Mouse (Mus musculus) left cerebral cortex, postnatal 25 days (tissue): ENCODE results near the gene Slc16a10. TPM values are rescaled to one million over a fixed set of nuclear protein-coding genes. Genes with fewer than 3 reads are reported as not detected.
A peak's percentile ranks its signal among the peaks of the same experiment; 100 is the strongest.

Experiments
- DNase-seq, 2 experiments: peaks; one replicate each; pipeline ENCODE4 v3.0.0; 2022; ENCODE audit warnings: low spot score in 2 of 2, mixed read lengths in 1 of 2
- intact Hi-C: fragments of 180-260 bp; cut with DNase I; formaldehyde crosslinking; loops from one replicate; pipeline ENCODE4 v1.15.1; 2025
- total RNA-seq, 2 experiments: library from RNA; stranded (reverse); gene quantifications; 2 replicates each; pipeline ENCODE4 v1.2.3; 2021

The Slc16a10 gene
- total RNA-seq, 2 experiments from 2014 or later: 2.5 to 3.4 TPM

DNA sequence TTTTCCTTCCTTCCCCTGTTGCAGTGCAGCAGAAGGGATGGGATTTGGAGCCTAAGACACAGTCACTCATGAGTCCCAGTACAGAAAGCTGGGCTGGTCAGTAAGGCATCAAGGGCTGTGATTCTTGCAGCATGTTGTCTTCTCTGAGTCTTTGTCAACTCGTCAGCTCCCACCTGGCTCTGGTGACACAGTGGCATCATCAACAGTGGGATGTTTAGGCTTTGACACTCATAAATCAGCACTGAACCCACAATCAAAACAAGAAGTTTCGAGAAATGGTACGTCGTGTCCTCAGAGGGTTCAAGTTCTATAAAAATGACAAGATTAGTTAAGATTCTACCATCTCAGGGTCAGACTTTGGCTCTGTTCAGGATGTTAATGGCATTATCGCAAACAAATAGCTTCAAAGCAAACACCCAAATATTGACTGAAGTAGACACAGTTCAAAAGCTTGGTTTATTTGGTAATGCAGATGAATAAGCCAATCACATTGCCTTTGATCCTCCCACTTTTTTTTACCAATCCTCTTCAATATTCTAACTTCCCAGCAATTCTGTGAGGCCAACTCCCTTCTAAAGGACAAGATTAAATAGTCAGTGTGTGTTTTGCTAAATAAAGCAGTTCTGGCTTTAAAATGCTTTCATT, 23.2 kb downstream of the Slc16a10 start:
- intact Hi-C loops: no loop called here
- DNase-seq: no peak

DNA sequence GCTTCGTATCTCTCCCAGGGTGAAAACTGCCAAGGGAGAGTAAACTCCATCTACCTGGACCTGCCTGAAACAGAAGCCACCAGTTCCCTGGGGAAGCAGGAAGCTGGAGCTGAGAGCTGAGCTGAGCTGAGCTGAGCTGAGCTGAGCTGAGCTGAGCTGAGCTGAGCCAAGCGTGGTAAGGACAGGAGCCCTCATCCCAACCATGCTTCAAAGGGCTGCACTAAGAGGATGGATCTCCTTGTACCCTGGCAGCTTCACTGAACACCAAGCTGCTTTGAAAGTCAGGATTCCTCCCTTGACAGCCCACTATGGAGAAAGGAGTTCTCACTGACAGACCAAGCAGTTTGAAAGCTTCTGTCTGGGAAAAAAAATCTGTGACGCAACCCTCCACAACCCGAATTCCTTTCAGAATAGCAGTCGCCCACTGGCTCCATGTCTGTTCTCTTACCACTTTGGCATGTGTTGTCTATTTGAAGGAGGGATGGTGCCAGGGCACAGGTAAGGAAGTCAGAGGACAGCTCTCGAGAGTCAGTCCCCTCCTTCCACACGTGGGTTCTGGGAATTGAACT, 28.5 kb downstream of the Slc16a10 start:
- intact Hi-C loops: no loop called here

DNA sequence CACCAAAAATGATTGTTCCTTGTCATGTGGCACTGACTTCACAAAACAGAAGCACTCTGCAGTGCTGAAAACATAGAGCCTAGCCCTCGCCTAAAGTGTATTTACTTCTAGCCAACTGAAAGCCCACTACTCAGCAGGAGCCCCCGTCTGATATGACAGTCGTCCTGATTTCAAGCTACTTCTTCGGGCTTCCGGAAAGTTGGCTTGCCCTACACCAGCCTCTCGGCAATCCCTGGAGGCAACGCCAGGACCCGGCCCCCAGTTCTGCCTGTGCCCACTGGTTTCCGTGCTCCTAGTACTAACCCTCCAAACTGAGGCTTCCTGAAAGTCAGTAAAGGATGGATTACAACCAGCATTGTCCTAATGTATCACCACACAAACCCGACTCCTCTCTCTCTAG, 29.8 kb downstream of the Slc16a10 start:
- intact Hi-C loops: no loop called here
- DNase-seq: no peak

More for the DNA sequence above, 28.5 kb downstream of the Slc16a10 start:
- no peak for DNase-seq

DNA sequence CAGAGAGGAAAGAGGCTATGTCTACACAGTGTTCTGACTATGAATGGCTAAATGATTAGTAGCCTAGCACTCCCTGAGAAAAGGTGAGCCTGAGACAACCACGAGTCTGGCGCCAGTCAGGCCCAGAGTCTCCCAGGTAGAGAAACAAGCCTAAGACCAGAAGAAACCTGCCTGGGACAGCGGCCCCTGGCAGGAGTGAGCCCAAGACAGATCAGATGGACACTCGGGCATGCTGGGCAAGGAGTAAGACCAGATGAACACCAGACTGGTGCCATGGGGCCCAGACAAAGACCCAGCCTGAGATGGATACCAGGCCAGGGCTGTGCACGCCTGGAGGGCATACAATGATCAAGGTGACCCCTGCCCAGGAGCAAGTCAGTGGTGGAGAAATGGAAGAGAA, 32.5 kb downstream of the Slc16a10 start:
- intact Hi-C loops: no loop called here
- DNase-seq: no peak

DNA sequence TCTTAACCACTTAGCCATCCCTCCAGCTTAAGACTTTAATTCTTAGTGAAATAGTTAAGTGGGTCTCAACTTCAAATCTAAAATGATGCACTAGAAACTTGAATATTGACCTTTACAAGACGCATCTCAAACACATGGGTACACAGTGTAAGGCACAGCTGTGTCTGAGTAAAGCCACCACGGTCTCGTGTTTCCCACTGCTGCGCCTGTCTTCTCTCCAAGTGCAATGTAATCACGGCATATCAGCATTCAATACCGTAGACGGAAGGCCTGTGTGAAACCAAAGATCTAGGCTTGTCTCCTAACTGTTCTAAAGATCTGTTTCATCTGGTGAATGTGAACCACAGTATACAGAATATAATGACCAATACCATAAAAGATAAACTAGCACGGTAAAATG, 33.1 kb downstream of the Slc16a10 start:
- no peak for DNase-seq
- intact Hi-C loops: no loop called here

DNA sequence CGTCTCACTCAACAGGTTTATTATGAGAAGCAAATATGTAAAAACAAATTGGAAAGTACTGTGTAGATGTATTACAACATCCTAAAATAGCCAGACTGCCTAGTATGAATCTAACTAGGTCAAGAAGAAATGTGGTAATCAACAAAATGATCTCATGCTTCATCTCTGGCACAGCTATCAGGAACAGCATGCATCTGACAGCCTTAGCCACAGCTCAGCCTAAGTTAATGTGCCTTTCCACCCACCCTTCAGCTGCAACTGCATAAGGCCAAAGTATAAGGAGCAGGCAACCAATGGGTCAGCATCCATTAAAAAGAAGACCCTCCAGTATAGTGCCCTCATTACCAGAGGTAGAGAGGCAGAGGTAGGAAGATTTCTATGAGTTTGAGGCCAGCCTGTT, 34.1 kb downstream of the Slc16a10 start:
- peak; percentile 45 to 63 for DNase-seq
- intact Hi-C loops: no loop called here

DNA sequence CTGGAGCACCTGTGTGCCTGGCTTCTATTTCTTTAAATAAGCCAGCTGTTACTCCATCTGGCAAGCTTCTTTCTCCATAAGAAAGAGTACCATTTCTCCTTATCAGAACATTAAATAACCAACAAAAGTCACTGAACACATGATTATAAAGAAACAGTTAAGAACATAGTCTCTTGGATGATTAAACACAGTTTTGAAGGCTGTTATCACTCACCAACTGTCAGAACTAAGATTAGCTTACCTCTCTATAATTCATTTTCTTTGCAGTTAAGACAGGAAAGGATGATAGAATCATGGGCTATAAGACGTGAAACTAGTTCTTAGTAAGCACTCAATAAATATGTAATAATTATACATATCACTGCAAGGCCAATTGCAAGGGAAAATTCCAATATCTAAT, 36.9 kb downstream of the Slc16a10 start:
- DNase-seq: no peak
- intact Hi-C loops: no loop called here

DNA sequence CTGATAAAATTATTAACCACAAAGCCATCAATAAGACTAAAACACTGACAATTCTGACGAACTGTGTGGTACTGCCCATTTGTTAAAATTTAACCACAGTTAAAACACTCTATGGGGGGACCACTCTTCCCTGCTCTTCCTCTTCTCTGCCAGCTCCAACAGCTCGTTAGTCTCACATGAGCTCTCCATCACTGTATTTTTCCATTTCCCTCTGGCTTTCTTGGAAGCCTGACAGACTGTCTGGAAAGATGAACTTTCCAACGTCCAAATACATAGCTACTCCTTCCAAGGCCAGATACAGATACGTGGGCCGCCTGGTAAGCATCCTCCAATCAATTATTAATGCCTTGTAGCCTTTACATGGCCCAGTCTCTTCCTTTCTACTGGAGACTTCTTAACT, 38.3 kb downstream of the Slc16a10 start:
- intact Hi-C loops: no loop called here
- no peak for DNase-seq

DNA sequence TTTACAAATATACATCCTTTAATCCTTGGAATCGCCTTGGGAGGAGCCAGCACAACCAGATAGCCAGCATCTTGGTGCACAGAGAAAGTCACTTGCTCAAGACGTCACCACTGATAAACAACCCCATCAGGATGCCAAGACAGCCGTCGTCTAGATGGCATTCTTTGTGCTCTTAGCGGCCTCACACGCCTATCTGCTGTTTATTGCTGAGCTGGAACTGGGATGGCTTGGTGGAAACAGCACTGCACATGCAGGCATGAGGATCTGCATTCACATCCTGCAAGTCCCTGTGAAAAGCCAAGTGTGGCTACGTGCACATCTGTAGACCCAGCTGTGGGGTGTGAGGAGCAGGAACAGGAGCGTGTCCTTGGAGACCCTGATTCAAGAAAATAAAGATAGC, 39.1 kb downstream of the Slc16a10 start:
- no peak for DNase-seq
- intact Hi-C loops: no loop called here

DNA sequence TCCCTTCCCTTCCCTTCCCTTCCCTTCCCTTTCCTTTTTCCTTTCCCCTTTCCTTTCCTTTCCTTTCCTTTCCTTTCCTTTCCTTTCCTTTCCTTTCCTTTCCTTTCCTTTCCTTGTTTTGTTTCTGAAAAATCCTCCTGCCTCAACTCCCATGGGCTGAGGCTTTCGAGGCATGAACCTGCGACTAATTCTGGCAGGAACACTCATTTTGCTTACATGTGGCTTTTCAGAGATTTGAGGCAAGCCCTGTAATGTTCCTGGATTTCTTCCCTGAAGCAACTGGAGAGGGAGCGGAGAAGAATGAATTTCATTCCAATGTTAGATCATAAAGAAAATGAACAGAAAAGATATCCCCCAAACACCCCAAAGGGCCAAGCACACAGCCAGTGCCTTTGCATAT, 39.9 kb downstream of the Slc16a10 start:
- intact Hi-C loops: no loop called here
- no peak for DNase-seq

DNA sequence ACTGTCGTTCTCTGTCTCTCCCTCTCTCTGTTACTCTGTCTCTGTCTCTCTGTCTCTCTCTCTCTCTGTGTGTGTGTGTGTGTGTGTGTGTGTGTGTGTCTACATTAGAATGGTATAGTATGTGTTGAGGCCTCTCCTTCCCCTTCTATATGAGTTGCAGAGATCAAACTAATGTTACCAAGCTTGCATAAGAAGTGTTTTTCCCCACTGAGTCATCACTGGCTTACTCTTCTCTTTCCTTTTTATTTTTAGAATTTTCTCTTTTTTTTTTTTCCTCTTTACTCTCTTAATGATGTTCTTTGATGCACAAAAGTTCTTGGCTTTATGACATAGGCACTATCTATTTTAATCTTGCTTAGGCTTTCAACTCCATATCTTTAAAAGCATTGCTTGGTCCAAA, 43.6 kb downstream of the Slc16a10 start:
- DNase-seq: peak in 1 of 2 experiments; percentile 49
- intact Hi-C loops: no loop called here

DNA sequence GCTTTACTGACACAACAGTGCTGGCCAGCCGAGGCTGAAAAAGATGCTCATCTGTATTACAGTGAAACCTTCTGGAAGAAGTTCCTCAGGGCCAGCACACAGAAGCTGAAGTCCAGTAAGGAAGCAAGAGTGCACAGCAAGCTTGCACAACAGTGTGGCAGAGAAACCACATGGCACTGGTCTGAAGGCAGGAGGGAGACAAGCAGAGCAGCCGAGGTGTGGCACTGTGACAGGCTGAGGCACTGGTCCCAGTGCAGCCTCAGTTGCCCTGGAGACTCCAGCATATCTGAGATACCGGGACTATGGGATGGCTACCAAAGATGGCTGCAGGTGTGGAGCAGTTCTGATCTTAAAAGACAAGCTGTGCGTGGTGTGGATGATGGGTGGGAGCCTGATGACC, 44.5 kb downstream of the Slc16a10 start:
- intact Hi-C loops: no loop called here
- DNase-seq: no peak

DNA sequence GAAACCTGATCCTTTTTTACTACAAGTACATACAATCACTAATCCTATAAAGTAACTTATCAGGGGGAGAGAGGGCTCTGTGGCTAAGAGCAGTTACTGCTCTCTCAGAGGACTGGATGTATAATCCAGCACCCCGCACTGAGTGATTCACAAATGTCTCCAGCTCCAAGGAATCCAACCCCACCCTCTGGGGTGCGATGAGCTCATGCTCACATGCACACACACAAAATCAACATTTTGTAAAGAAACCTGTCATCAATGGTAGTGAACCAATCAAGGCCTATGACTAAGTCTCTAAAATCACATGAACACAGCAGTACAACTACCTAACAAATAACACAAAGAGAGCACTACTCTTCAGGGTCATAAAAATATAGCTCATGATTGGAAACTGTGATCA, 47.3 kb downstream of the Slc16a10 start:
- intact Hi-C loops: no loop called here
- DNase-seq: no peak

DNA sequence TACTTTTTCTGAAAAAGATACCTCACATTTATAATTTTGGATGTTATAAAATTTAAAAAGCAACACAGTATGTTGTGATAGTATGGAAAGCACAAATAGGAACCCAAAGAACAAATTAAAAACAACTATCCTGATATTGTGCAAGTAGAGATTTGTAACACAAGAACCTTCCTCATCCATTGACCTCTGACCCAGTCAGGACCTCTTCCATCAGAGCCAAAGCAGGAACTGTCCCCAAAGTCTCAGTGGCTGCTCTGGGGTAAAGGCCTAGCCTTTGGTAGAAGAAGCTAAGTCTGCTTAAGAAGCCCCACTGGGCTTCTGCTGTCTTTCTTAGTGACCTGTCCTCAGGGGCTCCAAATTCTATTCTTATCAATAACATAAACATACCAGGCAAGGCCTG, 48.5 kb downstream of the Slc16a10 start:
- intact Hi-C loops: no loop called here
- DNase-seq: no peak

DNA sequence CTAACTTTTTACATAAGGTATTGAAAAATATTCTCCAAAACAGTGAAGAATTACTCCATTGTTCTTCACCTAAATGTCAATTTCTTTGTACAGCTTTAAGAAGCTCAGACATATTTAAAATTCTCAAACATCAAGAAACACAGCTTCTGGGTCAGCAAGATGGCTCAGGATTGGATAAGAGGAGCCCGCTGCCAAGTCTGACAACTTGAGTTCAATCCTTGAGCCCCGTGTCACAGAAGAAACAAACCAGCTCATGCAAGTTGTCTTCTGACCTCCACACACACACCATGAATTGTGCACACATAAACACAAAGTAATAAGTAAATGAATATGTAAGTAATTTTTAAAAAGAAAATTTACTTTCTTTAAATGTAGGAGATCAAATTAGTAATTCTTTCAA, 50.6 kb downstream of the Slc16a10 start:
- no peak for DNase-seq
- intact Hi-C loops: no loop called here

DNA sequence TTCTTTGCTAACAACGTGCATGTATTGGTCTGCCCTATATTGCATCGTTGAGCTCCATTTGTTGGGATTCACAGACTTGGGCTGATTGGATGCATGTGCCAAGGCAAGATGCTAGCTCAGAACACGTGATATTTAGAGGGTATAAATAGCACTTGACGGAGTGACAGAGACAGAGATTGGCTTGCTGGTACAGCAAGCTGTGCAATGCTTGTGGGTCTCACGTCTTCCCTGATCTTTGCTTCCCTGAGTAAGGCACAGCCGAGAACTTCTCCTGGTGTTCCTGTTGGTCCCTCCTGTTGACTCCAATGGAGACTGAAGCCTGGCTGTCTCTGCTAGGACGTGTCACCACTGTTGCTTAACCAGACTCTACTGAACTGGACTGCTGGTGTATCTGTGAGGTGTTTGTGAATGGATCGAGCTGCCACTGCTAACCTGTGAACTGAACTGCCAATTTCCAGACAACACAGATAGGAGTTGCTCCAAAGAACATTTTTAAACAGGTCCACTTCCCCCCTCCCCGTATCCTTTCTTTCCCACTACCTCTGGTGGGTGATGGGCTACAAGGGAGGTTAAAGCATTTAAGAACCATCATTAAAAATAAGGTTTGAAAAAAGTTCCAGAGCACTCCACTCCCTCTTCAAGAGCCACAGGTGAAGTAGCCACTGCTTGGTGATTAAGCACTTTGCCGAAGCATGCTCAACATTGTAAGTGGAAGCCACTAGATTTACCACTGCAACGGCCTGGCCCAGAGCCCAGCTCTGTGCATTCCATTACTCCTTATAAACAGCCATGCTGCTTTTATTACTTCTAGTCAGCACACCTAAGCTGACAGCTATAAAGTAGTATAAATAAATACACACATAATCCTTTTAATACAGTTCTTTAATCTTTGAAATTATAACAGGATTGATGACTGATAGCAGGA, 51.3 kb downstream of the Slc16a10 start:
- intact Hi-C loops: no loop called here
- DNase-seq: no peak

DNA sequence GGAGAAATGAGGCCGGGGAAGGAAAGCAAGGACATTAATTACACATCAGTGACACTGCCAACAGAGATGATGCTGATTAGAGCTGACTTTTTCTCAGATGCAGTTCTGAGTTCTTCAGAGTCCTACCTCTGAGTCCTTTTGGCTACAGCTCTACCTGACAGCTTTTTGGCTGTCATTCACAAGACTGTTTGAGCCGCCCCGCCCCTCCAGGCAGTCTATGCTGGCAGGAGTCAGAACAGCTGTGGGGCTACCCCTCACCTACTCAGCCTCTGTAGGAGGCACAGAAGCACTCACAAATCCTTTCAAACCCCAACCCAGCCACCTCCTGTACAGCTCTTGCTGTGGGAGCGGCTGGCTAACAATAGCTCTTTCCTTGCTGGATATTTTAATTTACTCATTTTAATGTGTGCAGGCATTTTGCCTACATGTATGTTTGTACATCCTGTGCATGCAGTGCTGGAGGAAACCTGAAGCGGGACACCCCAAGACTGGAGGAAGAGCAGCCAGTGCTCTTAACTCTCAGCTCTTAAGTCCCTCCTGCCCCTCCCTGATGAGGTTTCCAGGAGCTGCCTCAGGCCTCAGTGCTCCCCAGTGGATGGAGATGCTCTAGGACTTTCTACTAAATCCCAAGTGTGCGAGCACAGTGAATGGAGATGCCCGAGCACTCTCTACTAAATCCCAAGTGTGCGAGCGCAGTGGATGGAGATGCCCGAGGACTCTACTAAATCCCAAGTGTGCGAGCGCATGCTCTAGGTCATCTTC, 57.5 kb downstream of the Slc16a10 start:
- intact Hi-C loops: loop anchor here (5.0 kb wide), 1 partner anchor 43 kb away; no protein-coding TSS in a partner anchor
- peak; percentile 24 to 50 for DNase-seq

DNA sequence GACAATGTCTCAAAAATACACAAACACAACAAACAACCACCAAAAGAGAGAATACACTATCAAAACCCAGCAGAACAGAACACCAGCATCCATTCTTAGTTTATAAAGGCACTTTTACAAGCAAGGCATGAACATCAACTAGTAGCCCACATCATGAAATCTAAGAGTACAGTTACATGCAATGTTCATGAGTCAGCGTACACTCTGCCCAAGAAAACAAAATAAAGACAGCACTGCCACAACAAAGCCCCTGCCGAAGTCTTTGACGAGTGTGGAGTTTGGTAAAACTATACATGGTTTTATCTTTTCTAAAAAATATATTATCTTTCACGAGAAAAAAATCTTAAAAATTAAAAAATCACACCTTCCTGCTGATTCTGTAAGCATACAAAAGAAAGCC, 58.5 kb downstream of the Slc16a10 start:
- DNase-seq: no peak
- intact Hi-C loops: no loop called here

DNA sequence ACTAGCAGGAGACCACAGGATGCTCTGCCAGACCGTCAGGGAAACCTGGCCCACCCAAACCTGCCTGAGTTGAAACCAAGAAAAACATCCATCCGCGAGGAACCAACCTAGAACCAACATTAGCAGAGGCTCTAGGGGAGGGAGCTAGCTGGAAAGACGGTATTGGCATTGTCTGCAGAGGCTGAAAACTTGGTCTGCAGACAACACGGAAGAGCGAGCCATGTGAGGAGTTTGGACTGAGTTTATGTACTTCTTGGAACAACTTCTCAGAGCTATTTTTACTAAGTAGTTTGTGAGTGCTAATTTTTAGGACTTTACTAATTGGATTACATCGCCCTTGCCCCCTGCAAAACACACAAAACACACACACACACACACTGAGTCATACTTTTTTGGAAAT, 59.4 kb downstream of the Slc16a10 start:
- intact Hi-C loops: no loop called here
- DNase-seq: no peak

DNA sequence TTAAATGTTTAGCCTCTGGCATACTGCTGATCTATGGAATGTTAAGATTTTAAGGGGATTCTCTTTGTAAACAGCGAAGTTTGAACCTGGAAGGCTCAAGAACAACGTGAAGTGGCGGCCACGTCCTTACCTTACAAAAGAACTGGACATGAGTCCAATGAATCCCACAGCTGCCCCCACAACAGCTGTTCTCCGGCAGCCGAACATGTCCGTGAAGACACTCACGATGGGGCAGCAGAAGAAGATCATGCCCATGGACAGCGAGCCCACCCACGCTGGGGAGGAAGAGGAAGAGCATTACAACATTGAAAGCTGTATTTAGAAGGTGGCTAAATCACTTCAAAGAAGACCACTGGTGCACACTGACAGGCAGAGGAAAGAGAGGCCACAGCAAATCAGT, 61.5 kb downstream of the Slc16a10 start:
- intact Hi-C loops: no loop called here
- DNase-seq: no peak
